Mouse (Mus musculus) E14TG2a.4 (cell line): Measurements from ENCODE around the gene Cnot1.

Experiments
- H3K27me3 ChIP-seq: 2 replicates; pipeline ENCODE4 v1.6.1; 2014; ENCODE audit warnings: low read length, control low read depth; ENCODE audit not compliant: insufficient read depth
- H3K36me3 ChIP-seq: 2 replicates; pipeline ENCODE4 v1.6.1; 2014; ENCODE audit warnings: low read length, control low read depth; ENCODE audit not compliant: insufficient read depth
- H3K4me1 ChIP-seq: replicated peaks from 2 replicates; pipeline ENCODE4 v1.6.1; 2014; ENCODE audit warnings: low read depth, low read length, control low read depth
- H3K4me3 ChIP-seq: replicated peaks from 2 replicates; pipeline ENCODE4 v1.5.1; 2014; ENCODE audit warnings: mild to moderate bottlenecking, low read length
- H3K9me3 ChIP-seq: 2 replicates; pipeline ENCODE4 v1.6.1; 2014; ENCODE audit warnings: low read length, control low read depth
- CTCF ChIP-seq: conservative IDR thresholded peaks from 2 replicates; pipeline ENCODE4 v1.5.1; 2014; ENCODE audit warnings: low read length
- NANOG ChIP-seq: IDR thresholded peaks from 2 replicates; pipeline ENCODE4 v1.6.1; 2014; ENCODE audit warnings: borderline replicate concordance, low read length, mixed read lengths
- POU5F1 ChIP-seq: IDR thresholded peaks from 2 replicates; pipeline ENCODE4 v1.6.1; 2014; ENCODE audit warnings: low read length, borderline replicate concordance

The Cnot1 gene

DNA sequence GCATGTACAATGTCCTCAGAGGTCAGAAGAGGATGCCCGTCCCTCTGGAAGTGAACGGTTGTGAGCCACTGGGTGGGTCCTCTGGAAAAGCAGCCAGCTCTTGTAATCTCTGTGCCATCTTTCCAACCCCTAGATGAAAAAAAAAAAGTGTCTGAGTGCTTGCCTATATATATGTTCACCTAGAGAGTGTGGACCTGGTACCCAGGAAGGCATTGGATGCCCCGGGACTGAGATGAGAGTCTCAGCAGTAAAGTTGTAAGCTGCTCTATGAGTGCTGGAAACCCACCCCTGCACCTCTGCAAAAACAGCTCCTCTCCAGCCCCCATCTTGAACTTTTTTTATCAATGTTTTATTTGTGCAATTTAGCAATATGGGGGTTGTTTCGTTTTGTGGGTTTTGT is 1.4 kb upstream of the Cnot1 start:
- Histone ChIP-seq H3K36me3 (peaks cover 26% of the 10 kb centered on the region), H3K9me3 (no peaks in the 10 kb centered on the region), H3K4me1 (peaks cover 54% of the 10 kb centered on the region), H3K4me3 (peak overlapping the region; percentile 97; the same call in 1 of the 2 replicates), H3K27me3 (no peaks in the 10 kb centered on the region)
- TF ChIP-seq NANOG, result no peak
- TF ChIP-seq CTCF, result no peak
- TF ChIP-seq POU5F1, result no peak

DNA sequence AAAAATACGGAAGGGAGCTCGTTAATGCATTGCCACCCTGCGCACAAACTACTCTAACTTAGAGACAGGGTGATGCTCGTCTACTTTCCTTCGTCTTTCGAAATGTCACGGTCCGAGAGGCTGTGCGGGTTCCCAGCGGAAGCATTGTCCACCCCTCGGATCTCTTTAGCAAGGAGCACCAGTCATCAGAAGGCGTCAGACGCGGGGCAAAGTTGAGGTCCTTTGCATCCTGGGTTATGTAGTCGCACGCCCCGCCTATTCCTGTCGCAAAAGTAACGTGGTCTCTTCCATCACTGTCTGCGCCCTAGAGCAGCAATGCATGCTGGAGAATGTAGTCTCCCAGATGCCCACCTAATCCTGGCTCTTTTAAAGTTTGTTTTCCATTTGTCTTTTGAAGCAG is 597 bp upstream of the Cnot1 start:
- H3K4me3 ChIP-seq, result peak overlapping the region; percentile 97
- H3K36me3 ChIP-seq, result peaks cover 30% of the 10 kb centered on the region
- peaks cover 58% of the 10 kb centered on the region for H3K4me1 ChIP-seq
- TF ChIP-seq CTCF, result no peak
- no peak for TF ChIP-seq NANOG
- TF ChIP-seq POU5F1, result no peak
- no peaks in the 10 kb centered on the region for H3K9me3 ChIP-seq
- no peaks in the 10 kb centered on the region for H3K27me3 ChIP-seq

- Histone ChIP-seq H3K27me3 (no peaks in the 10 kb centered on the region), H3K9me3 (no peaks in the 10 kb centered on the region), H3K4me3 (peak overlapping the region; percentile 97), H3K36me3 (peaks cover 43% of the 10 kb centered on the region), H3K4me1 (peaks cover 68% of the 10 kb centered on the region)
- TF ChIP-seq NANOG (no peak), POU5F1 (no peak), CTCF (no peak)
Measured at GRCm38 (mm10) chr8:95806461-95807191, 638 bp downstream of the Cnot1 start.

DNA sequence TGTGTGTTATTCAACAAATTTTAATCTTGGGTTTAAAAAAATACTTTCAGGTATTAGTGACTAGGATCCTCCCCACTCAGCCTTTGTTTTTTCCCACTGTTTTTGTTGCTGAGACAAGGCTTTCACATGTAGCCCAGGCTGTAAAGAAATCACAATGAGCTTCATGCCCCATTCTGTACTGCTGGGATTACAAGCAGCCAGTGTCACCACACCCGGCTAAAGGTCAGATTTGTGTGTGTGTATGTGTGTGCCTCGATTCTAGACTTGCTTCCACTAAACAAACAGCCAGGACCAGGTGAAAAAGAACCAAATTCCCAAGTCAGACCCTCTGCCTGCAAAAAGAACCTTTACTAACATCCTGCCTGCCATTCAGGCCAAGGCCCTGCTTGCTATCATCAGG is 1.8 kb downstream of the Cnot1 start:
- Histone ChIP-seq H3K4me3 (peak overlapping the region; percentile 97), H3K9me3 (no peaks in the 10 kb centered on the region), H3K4me1 (peaks cover 74% of the 10 kb centered on the region), H3K36me3 (peaks cover 54% of the 10 kb centered on the region), H3K27me3 (no peaks in the 10 kb centered on the region)
- TF ChIP-seq POU5F1, result no peak
- TF ChIP-seq NANOG, result no peak
- no peak for TF ChIP-seq CTCF

GRCm38 (mm10) chr8:95802231-95802630 is 5.0 kb downstream of the Cnot1 start:
- Histone ChIP-seq H3K27me3 (no peaks in the 10 kb centered on the region), H3K36me3 (peaks cover 85% of the 10 kb centered on the region), H3K9me3 (no peaks in the 10 kb centered on the region), H3K4me1 (peaks cover 87% of the 10 kb centered on the region), H3K4me3 (peak overlapping the region; percentile 21)
- TF ChIP-seq NANOG (no peak), CTCF (no peak), POU5F1 (no peak)

DNA sequence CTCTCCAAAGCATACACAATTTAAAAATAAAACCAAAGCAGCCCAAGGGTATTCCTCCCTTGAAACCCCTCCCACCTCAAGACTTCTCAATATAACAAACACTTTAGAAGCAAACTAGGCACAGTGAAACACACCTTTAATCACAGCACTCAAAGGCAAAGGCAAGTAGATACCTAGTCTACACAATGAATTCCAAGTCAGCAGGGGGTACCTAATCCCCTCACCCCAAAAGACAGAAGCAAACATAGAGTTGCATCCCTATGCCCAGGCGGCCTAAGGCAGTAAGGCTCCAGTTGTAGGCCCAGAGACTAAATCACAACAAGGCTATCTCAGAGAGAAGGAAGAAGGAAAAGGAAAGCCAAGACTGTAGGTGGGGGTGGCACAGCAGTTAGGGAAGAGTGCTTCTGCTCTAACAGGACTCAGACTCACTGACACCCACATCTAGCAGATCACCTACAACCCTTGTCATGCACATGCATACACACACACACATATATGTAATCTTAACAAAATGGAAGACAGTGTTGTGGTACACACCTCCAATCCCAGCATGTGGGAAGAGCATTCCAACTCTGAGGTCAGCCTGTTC is 5.7 kb downstream of the Cnot1 start:
- no peaks in the 10 kb centered on the region for H3K27me3 ChIP-seq
- peaks cover 90% of the 10 kb centered on the region for H3K36me3 ChIP-seq
- TF ChIP-seq POU5F1 (no peak), CTCF (no peak), NANOG (no peak)
- no peaks in the 10 kb centered on the region for H3K9me3 ChIP-seq
- peaks cover 88% of the 10 kb centered on the region for H3K4me1 ChIP-seq
- peak overlapping the region; percentile 21 for H3K4me3 ChIP-seq

DNA sequence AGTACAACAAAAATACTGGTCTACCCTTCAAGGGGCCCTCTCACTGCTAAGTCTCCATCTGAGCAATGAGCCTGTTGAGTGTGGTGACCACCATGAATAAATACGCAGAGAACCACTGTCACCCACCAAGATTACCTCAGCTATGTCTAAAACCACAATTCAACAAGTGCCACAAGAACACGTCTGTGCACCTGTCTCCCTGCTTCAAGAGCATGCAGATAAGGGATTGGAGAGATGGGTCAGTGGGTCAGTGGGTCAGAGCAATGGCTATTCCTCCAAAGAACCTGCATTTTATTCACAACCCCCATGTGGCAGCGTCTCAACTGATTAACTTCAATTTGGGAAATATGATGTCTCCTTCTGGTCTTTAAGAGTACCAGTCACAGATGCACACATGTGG is 6.9 kb downstream of the Cnot1 start:
- Histone ChIP-seq H3K36me3 (peaks cover 91% of the 10 kb centered on the region), H3K4me3 (peak overlapping the region; percentile 32; the same call in 1 of the 2 replicates), H3K9me3 (no peaks in the 10 kb centered on the region), H3K4me1 (peaks cover 90% of the 10 kb centered on the region), H3K27me3 (no peaks in the 10 kb centered on the region)
- no peak for TF ChIP-seq NANOG
- TF ChIP-seq POU5F1, result no peak
- no peak for TF ChIP-seq CTCF

DNA sequence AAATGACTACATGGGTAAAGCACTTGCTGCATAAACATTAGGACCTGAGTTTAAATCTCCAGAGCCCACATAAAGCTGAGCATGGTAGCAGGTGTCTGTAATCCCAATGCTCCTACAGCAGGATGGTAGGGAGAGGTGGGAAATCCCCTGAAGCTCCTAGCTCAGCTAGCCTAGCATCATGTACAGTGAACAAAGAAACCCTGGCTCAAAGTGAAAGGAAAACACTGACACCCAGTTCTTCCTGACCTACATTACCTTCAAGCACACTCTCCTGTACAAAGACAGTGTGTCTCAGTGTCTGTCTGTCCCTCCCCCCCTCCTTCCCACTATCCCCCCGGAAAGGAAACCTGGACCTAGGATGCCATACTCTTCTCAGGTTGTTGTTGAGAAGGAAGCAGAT is 7.4 kb downstream of the Cnot1 start:
- Histone ChIP-seq H3K9me3 (no peaks in the 10 kb centered on the region), H3K36me3 (peaks cover 88% of the 10 kb centered on the region), H3K4me3 (peak overlapping the region; percentile 32; the same call in 1 of the 2 replicates), H3K4me1 (peaks cover 86% of the 10 kb centered on the region), H3K27me3 (no peaks in the 10 kb centered on the region)
- no peak for TF ChIP-seq CTCF

- TF ChIP-seq NANOG (no peak), POU5F1 (no peak), CTCF (no peak)
- 0 out of 2 replicates have a peak overlapping the region, but pooled peaks have one; percentile 32 for H3K4me3 ChIP-seq
- H3K9me3 ChIP-seq, result no peaks in the 10 kb centered on the region
- no peaks in the 10 kb centered on the region for H3K27me3 ChIP-seq
- H3K36me3 ChIP-seq, result peaks cover 84% of the 10 kb centered on the region
- H3K4me1 ChIP-seq, result peaks cover 81% of the 10 kb centered on the region
Measured at GRCm38 (mm10) chr8:95799117-95799516, 8.1 kb downstream of the Cnot1 start.
